Mouse (Mus musculus): ENCODE measurements around the gene Arid3b. TPM values are rescaled to one million over a fixed set of nuclear protein-coding genes. Genes with fewer than 3 reads are reported as not detected.

The Arid3b gene
- total and polyA plus RNA-seq, 3 experiments: 16.7 to 105 (median 33.4) TPM

- TF ChIP-seq MXI1 (IDR thresholded peaks at IDR 0.05; ENCODE audit: low read depth, low read length): no peak; the same call in 1 of the 2 replicates
- no peak for TF ChIP-seq ZKSCAN1 (IDR thresholded peaks at IDR 0.05; ENCODE audit: borderline replicate concordance, low read depth, low read length)
Measured at GRCm38 (mm10) chr9:57800325-57800975, 36.1 kb downstream of the Arid3b start (continued).

- Histone ChIP-seq H3K4me1 (ENCODE audit: control insufficient read depth in 1 of 2, insufficient read depth in 2 of 2) (peaks cover 19 to 65% of the 10 kb centered on the region in 2 experiments), H3K36me3 (replicated peaks in 1 of 2; ENCODE audit: control insufficient read depth in 1 of 2, insufficient read depth in 1 of 2, low read length in 1 of 2) (peaks cover 74 to 95% of the 10 kb centered on the region in 2 experiments), H3K79me2 (replicated peaks; ENCODE audit: control insufficient read depth, extremely low read depth, insufficient read depth, poor library complexity, severe bottlenecking) (peaks cover 3% of the 10 kb centered on the region), H3K27me3 (replicated peaks) (no peaks in the 10 kb centered on the region), H3K4me3 (replicated peaks in 1 of 3; ENCODE audit: low read depth in 2 of 3, low read length in 2 of 3, poor library complexity in 1 of 3) (no peak overlapping the region), H3K27ac (ENCODE audit: insufficient read depth, low read depth) (no peak overlapping the region), H3K9me3 (replicated peaks; ENCODE audit: low read length) (peaks cover 2% of the 10 kb centered on the region), H3K4me2 (ENCODE audit: insufficient read depth, low read depth, poor library complexity, severe bottlenecking) (no peak overlapping the region), H3K9ac (ENCODE audit: insufficient read depth, low read depth) (no peak overlapping the region)
- dilution Hi-C loops (cut with MboI; ENCODE audit: extremely low pct_ligation_motif_present, extremely low pct_unique_long_range_greater_than_20kb, low sequenced_read_pairs): no loop called here
- in situ Hi-C loops (cut with MboI; ENCODE audit: low pct_ligation_motif_present, low pct_unique_long_range_greater_than_20kb, low sequenced_read_pairs): loop anchor here (5.0 kb wide), 1 partner anchor 34 kb away; no protein-coding TSS in a partner anchor
- no peak for DNase-seq (ENCODE audit: extremely low read depth)
- no peak for TF ChIP-seq MAZ (IDR thresholded peaks at IDR 0.05; ENCODE audit: low read depth, low read length)
- TF ChIP-seq MYC (IDR thresholded peaks at IDR 0.05; ENCODE audit: low read depth, low read length): no peak
- no peak for TF ChIP-seq MAFK (IDR thresholded peaks at IDR 0.05; ENCODE audit: insufficient replicate concordance, low read length)
- TF ChIP-seq NELFE (IDR thresholded peaks at IDR 0.05; ENCODE audit: low read depth, low read length): no peak
- no peak for TF ChIP-seq EP300 (IDR thresholded peaks at IDR 0.05; ENCODE audit: low read length)
- TF ChIP-seq UBTF (IDR thresholded peaks at IDR 0.05; ENCODE audit: low read depth, low read length): no peak
- no peak for TF ChIP-seq ZNF384 (IDR thresholded peaks at IDR 0.05; ENCODE audit: low read depth, low read length)
Measured at GRCm38 (mm10) chr9:57798725-57799253, 37.8 kb downstream of the Arid3b start.

DNA sequence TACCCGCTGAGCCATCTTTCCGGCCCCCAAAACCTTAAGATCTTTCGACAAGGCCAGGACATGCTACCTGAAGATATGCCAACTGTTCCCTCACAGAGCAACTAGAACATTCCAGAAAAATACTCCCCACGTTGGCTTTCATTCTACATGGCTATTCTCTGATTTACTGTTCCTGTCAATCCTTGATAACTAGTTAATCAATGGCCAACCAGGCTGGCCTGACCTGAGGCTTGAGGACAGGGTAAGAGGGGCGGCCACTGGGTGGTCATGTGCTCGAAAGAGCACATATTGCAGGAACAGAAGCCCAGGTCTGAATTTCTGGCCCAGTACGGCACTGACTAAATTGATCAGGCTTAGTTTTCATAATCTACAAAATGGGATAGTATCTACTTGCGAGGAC lies 39.1 kb downstream of the Arid3b start:
- dilution Hi-C loops (cut with MboI; ENCODE audit: extremely low pct_ligation_motif_present, extremely low pct_unique_long_range_greater_than_20kb, low sequenced_read_pairs): no loop called here
- Histone ChIP-seq H3K27ac (ENCODE audit: insufficient read depth, low read depth) (no peak overlapping the region), H3K79me2 (replicated peaks; ENCODE audit: control insufficient read depth, extremely low read depth, insufficient read depth, poor library complexity, severe bottlenecking) (no peaks in the 10 kb centered on the region), H3K9me3 (replicated peaks; ENCODE audit: low read length) (peaks cover 2% of the 10 kb centered on the region), H3K36me3 (replicated peaks in 1 of 2; ENCODE audit: control insufficient read depth in 1 of 2, insufficient read depth in 1 of 2, low read length in 1 of 2) (peaks cover 82 to 95% of the 10 kb centered on the region in 2 experiments), H3K27me3 (replicated peaks) (no peaks in the 10 kb centered on the region), H3K4me1 (ENCODE audit: control insufficient read depth in 1 of 2, insufficient read depth in 2 of 2) (peaks cover 18 to 51% of the 10 kb centered on the region in 2 experiments), H3K9ac (ENCODE audit: insufficient read depth, low read depth) (no peak overlapping the region), H3K4me2 (ENCODE audit: insufficient read depth, low read depth, poor library complexity, severe bottlenecking) (no peak overlapping the region), H3K4me3 (replicated peaks in 1 of 3; ENCODE audit: low read depth in 2 of 3, low read length in 2 of 3, poor library complexity in 1 of 3) (no peak overlapping the region)
- DNase-seq (ENCODE audit: extremely low read depth): no peak
- in situ Hi-C loops (cut with MboI; ENCODE audit: low pct_ligation_motif_present, low pct_unique_long_range_greater_than_20kb, low sequenced_read_pairs): loop anchor here (5.0 kb wide), 1 partner anchor 35 kb away; no protein-coding TSS in a partner anchor
- TF ChIP-seq JUND (conservative IDR thresholded peaks at IDR 0.05; ENCODE audit: low read depth, low read length) (no peak), IRF4 (IDR thresholded peaks at IDR 0.05; ENCODE audit: low read depth, low read length) (no peak), POLR2AphosphoS2 (IDR thresholded peaks at IDR 0.05; ENCODE audit: low read depth, low read length) (no peak)
